Mouse (Mus musculus): ENCODE results near the gene Jpt2. TPM values are rescaled to one million over a fixed set of nuclear protein-coding genes. Genes with fewer than 3 reads are reported as not detected.
A peak's percentile ranks its signal among the peaks of the same experiment; 100 is the strongest.

Gene Jpt2
- polyA plus RNA-seq, 1 experiment from 2014 or later = 150 TPM

GRCm38 (mm10) chr17:24894995-24895547 lies 65.4 kb downstream of the Jpt2 start, which contains the start of the genes Eme2 and Mrps34:
TSS of gene Eme2 (minus strand) at chr17:24895087.
TSS of gene Mrps34 (plus strand) at chr17:24895116.
- Histone ChIP-seq H3K27ac (ENCODE audit: low read length) (peak within 1 kb of the TSS; percentile 78), H3K4me2 (replicated peaks; ENCODE audit: low read depth, low read length) (peak within 1 kb of the TSS; percentile 99), H3K9ac (replicated peaks; ENCODE audit: low read depth, low read length) (peak within 1 kb of the TSS; percentile 81), H3K27me3 (ENCODE audit: control insufficient read depth, insufficient read depth, low read length) (no peaks in the 10 kb centered on the region), H3K36me3 (ENCODE audit: control insufficient read depth, insufficient read depth, low read length) (peaks cover 59% of the 10 kb centered on the region), H3K9me3 (ENCODE audit: control insufficient read depth, low read depth, low read length) (no peaks in the 10 kb centered on the region), H3K4me3 (ENCODE audit: low read depth, low read length) (peak within 1 kb of the TSS; percentile 91), H3K4me1 (ENCODE audit: control insufficient read depth, insufficient read depth, low read length) (peaks cover 15% of the 10 kb centered on the region)
- peak; percentile 60 for ATAC-seq (ENCODE audit: insufficient number of reproducible peaks, insufficient read depth, low FRiP score, low read depth)
- WGBS = under 1% methylated on average over 62 of the region's 62 CpGs

- peak; percentile 6 for ATAC-seq (ENCODE audit: insufficient number of reproducible peaks, insufficient read depth, low FRiP score, low read depth)
- 10% methylated on average over 31 of the region's 31 CpGs for WGBS
- Histone ChIP-seq H3K4me2 (replicated peaks; ENCODE audit: low read depth, low read length) (peak overlapping the region; percentile 99), H3K27ac (ENCODE audit: low read length) (peak overlapping the region; percentile 78; the same call in 1 of the 2 replicates), H3K36me3 (ENCODE audit: control insufficient read depth, insufficient read depth, low read length) (peaks cover 55% of the 10 kb centered on the region), H3K27me3 (ENCODE audit: control insufficient read depth, insufficient read depth, low read length) (no peaks in the 10 kb centered on the region), H3K9ac (replicated peaks; ENCODE audit: low read depth, low read length) (peak overlapping the region; percentile 81), H3K4me1 (ENCODE audit: control insufficient read depth, insufficient read depth, low read length) (peaks cover 15% of the 10 kb centered on the region), H3K4me3 (ENCODE audit: low read depth, low read length) (peak overlapping the region; percentile 91), H3K9me3 (ENCODE audit: control insufficient read depth, low read depth, low read length) (no peaks in the 10 kb centered on the region)
These were observed 66.2 kb downstream of the Jpt2 start for GRCm38 (mm10) chr17:24894061-24894994.

GRCm38 (mm10) chr17:24893276-24893675 lies 67.2 kb downstream of the Jpt2 start:
- Histone ChIP-seq H3K36me3 (ENCODE audit: control insufficient read depth, insufficient read depth, low read length) (peaks cover 48% of the 10 kb centered on the region), H3K9ac (replicated peaks; ENCODE audit: low read depth, low read length) (no peak overlapping the region), H3K27me3 (ENCODE audit: control insufficient read depth, insufficient read depth, low read length) (no peaks in the 10 kb centered on the region), H3K4me1 (ENCODE audit: control insufficient read depth, insufficient read depth, low read length) (peaks cover 15% of the 10 kb centered on the region), H3K9me3 (ENCODE audit: control insufficient read depth, low read depth, low read length) (no peaks in the 10 kb centered on the region), H3K4me2 (replicated peaks; ENCODE audit: low read depth, low read length) (no peak overlapping the region), H3K27ac (ENCODE audit: low read length) (no peak overlapping the region), H3K4me3 (ENCODE audit: low read depth, low read length) (no peak overlapping the region)
- WGBS = 96% methylated on average over 2 of the region's 2 CpGs
- no peak for ATAC-seq (ENCODE audit: insufficient number of reproducible peaks, insufficient read depth, low FRiP score, low read depth)

- WGBS = 95% methylated on average over 12 of the region's 12 CpGs
- H3K4me3 ChIP-seq (ENCODE audit: low read depth, low read length) = no peak overlapping the region
- ATAC-seq (ENCODE audit: insufficient number of reproducible peaks, insufficient read depth, low FRiP score, low read depth) = no peak
These were observed 67.7 kb downstream of the Jpt2 start for GRCm38 (mm10) chr17:24892785-24893184.

GRCm38 (mm10) chr17:24891321-24891720 lies 69.2 kb downstream of the Jpt2 start:
- no peak overlapping the region for H3K9ac ChIP-seq (replicated peaks; ENCODE audit: low read depth, low read length)
- peaks cover 40% of the 10 kb centered on the region for H3K36me3 ChIP-seq (ENCODE audit: control insufficient read depth, insufficient read depth, low read length)

More at GRCm38 (mm10) chr17:24892785-24893184, 67.7 kb downstream of the Jpt2 start:
- Histone ChIP-seq H3K36me3 (ENCODE audit: control insufficient read depth, insufficient read depth, low read length) (peaks cover 44% of the 10 kb centered on the region), H3K9me3 (ENCODE audit: control insufficient read depth, low read depth, low read length) (no peaks in the 10 kb centered on the region), H3K4me2 (replicated peaks; ENCODE audit: low read depth, low read length) (no peak overlapping the region), H3K27me3 (ENCODE audit: control insufficient read depth, insufficient read depth, low read length) (no peaks in the 10 kb centered on the region), H3K4me1 (ENCODE audit: control insufficient read depth, insufficient read depth, low read length) (peaks cover 16% of the 10 kb centered on the region), H3K27ac (ENCODE audit: low read length) (no peak overlapping the region), H3K9ac (replicated peaks; ENCODE audit: low read depth, low read length) (no peak overlapping the region)

GRCm38 (mm10) chr17:24890151-24891092 lies 70.1 kb downstream of the Jpt2 start:
- Histone ChIP-seq H3K4me3 (ENCODE audit: low read depth, low read length) (no peak overlapping the region), H3K9ac (replicated peaks; ENCODE audit: low read depth, low read length) (no peak overlapping the region), H3K27ac (ENCODE audit: low read length) (no peak overlapping the region), H3K9me3 (ENCODE audit: control insufficient read depth, low read depth, low read length) (no peaks in the 10 kb centered on the region), H3K27me3 (ENCODE audit: control insufficient read depth, insufficient read depth, low read length) (no peaks in the 10 kb centered on the region), H3K4me1 (ENCODE audit: control insufficient read depth, insufficient read depth, low read length) (peaks cover 22% of the 10 kb centered on the region), H3K36me3 (ENCODE audit: control insufficient read depth, insufficient read depth, low read length) (peaks cover 40% of the 10 kb centered on the region), H3K4me2 (replicated peaks; ENCODE audit: low read depth, low read length) (no peak overlapping the region)
- WGBS = 86% methylated on average over 19 of the region's 19 CpGs
- ATAC-seq (ENCODE audit: insufficient number of reproducible peaks, insufficient read depth, low FRiP score, low read depth) = no peak

More at GRCm38 (mm10) chr17:24891321-24891720, 69.2 kb downstream of the Jpt2 start:
- Histone ChIP-seq H3K27ac (ENCODE audit: low read length) (no peak overlapping the region), H3K9me3 (ENCODE audit: control insufficient read depth, low read depth, low read length) (no peaks in the 10 kb centered on the region), H3K4me3 (ENCODE audit: low read depth, low read length) (no peak overlapping the region), H3K27me3 (ENCODE audit: control insufficient read depth, insufficient read depth, low read length) (no peaks in the 10 kb centered on the region), H3K4me2 (replicated peaks; ENCODE audit: low read depth, low read length) (no peak overlapping the region), H3K4me1 (ENCODE audit: control insufficient read depth, insufficient read depth, low read length) (peaks cover 19% of the 10 kb centered on the region)
- 88% methylated on average over 13 of the region's 13 CpGs for WGBS
- no peak for ATAC-seq (ENCODE audit: insufficient number of reproducible peaks, insufficient read depth, low FRiP score, low read depth)

GRCm38 (mm10) chr17:24888862-24889261 lies 71.6 kb downstream of the Jpt2 start:
- Histone ChIP-seq H3K9me3 (ENCODE audit: control insufficient read depth, low read depth, low read length) (no peaks in the 10 kb centered on the region), H3K27me3 (ENCODE audit: control insufficient read depth, insufficient read depth, low read length) (no peaks in the 10 kb centered on the region), H3K27ac (ENCODE audit: low read length) (no peak overlapping the region), H3K4me2 (replicated peaks; ENCODE audit: low read depth, low read length) (no peak overlapping the region), H3K36me3 (ENCODE audit: control insufficient read depth, insufficient read depth, low read length) (peaks cover 43% of the 10 kb centered on the region), H3K9ac (replicated peaks; ENCODE audit: low read depth, low read length) (no peak overlapping the region), H3K4me3 (ENCODE audit: low read depth, low read length) (no peak overlapping the region), H3K4me1 (ENCODE audit: control insufficient read depth, insufficient read depth, low read length) (peaks cover 21% of the 10 kb centered on the region)
- 85% methylated on average over 3 of the region's 3 CpGs for WGBS
- ATAC-seq (ENCODE audit: insufficient number of reproducible peaks, insufficient read depth, low FRiP score, low read depth) = no peak

Measured in stomach, embryonic 14.5 days (tissue).